Mouse (Mus musculus): ENCODE measurements around the gene Gstp1. TPM values are rescaled to one million over a fixed set of nuclear protein-coding genes. Genes with fewer than 3 reads are reported as not detected.

The Gstp1 gene
- polyA plus RNA-seq, 1 experiment: 119 TPM

GRCm38 (mm10) chr19:4058581-4058980 is 20.8 kb upstream of the Gstp1 start:
- Histone ChIP-seq H3K9ac (ENCODE audit: low read depth, poor library complexity, severe bottlenecking) (no peak overlapping the region), H3K9me3 (replicated peaks; ENCODE audit: control insufficient read depth, insufficient read depth, low read length, poor library complexity, severe bottlenecking) (peaks cover 7% of the 10 kb centered on the region), H3K36me3 (ENCODE audit: control insufficient read depth, insufficient read depth, low read length, poor library complexity, severe bottlenecking) (no peaks in the 10 kb centered on the region), H3K4me3 (ENCODE audit: low read depth, low read length) (no peak overlapping the region), H3K4me1 (ENCODE audit: control insufficient read depth, insufficient read depth, low read length) (peaks cover 17% of the 10 kb centered on the region), H3K27me3 (ENCODE audit: control insufficient read depth, insufficient read depth, low read length, poor library complexity, severe bottlenecking) (peaks cover 2% of the 10 kb centered on the region; the same call in 1 of the 2 replicates), H3K27ac (ENCODE audit: insufficient read depth, low read length) (peak overlapping the region; percentile 7; the same call in 1 of the 2 replicates)
- TF ChIP-seq POLR2A (IDR thresholded peaks at IDR 0.05; ENCODE audit: insufficient read depth, low read length) (no peak), EP300 (IDR thresholded peaks at IDR 0.05; ENCODE audit: insufficient read depth, low read depth, low read length) (no peak), CTCF (IDR thresholded peaks at IDR 0.05; ENCODE audit: low read depth, low read length) (no peak)

DNA sequence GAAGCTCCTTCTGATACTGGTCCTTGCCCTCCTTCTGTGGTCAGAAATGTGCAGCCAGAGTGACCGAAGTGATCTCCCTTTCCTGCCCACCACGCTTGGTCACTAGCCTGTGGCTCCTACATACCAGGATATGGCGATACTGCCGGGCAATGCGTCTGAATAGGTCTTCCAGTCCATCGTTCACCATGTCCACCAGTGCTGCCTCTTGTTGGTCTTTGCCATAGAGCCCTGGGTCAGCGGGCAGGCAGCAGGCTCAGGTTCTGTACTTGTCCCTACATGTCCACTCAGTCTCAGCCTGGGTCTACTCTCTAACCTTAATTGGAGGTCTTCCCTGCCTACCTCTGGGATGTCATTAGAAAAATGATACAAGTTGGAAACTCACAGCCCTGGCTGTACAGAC is 20.2 kb upstream of the Gstp1 start:
- Histone ChIP-seq H3K9me3 (replicated peaks; ENCODE audit: control insufficient read depth, insufficient read depth, low read length, poor library complexity, severe bottlenecking) (peaks cover 7% of the 10 kb centered on the region), H3K27me3 (ENCODE audit: control insufficient read depth, insufficient read depth, low read length, poor library complexity, severe bottlenecking) (peaks cover 2% of the 10 kb centered on the region; the same call in 1 of the 2 replicates), H3K4me3 (ENCODE audit: low read depth, low read length) (no peak overlapping the region), H3K4me1 (ENCODE audit: control insufficient read depth, insufficient read depth, low read length) (peaks cover 17% of the 10 kb centered on the region), H3K27ac (ENCODE audit: insufficient read depth, low read length) (no peak overlapping the region), H3K9ac (ENCODE audit: low read depth, poor library complexity, severe bottlenecking) (no peak overlapping the region), H3K36me3 (ENCODE audit: control insufficient read depth, insufficient read depth, low read length, poor library complexity, severe bottlenecking) (no peaks in the 10 kb centered on the region)
- TF ChIP-seq POLR2A (IDR thresholded peaks at IDR 0.05; ENCODE audit: insufficient read depth, low read length): no peak
- no peak for TF ChIP-seq CTCF (IDR thresholded peaks at IDR 0.05; ENCODE audit: low read depth, low read length)
- no peak for TF ChIP-seq EP300 (IDR thresholded peaks at IDR 0.05; ENCODE audit: insufficient read depth, low read depth, low read length)

DNA sequence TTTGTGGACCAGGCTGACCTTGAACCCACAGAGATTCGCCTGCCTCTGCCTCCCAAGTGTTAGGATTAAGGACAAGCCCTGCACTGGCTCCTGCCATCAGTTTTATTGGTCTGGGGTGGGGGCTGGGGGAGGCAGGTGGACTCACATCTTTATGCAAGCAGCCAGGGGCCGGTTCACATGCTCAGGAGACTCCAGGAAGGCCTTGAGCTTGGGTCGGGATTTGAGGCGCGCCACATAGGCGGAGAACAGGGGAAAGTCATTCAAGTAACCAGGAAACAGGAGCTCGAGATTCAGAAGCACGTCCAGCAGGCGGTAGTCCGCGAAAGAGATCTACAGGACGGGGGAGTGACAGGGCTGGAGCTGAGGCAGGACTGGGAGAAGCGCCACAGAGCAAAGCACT is 19.6 kb upstream of the Gstp1 start:
- no peak overlapping the region for H3K9ac ChIP-seq (ENCODE audit: low read depth, poor library complexity, severe bottlenecking)
- TF ChIP-seq EP300 (IDR thresholded peaks at IDR 0.05; ENCODE audit: insufficient read depth, low read depth, low read length) (no peak), CTCF (IDR thresholded peaks at IDR 0.05; ENCODE audit: low read depth, low read length) (no peak), POLR2A (IDR thresholded peaks at IDR 0.05; ENCODE audit: insufficient read depth, low read length) (no peak)
- no peak overlapping the region for H3K27ac ChIP-seq (ENCODE audit: insufficient read depth, low read length)
- peaks cover 2% of the 10 kb centered on the region; the same call in 1 of the 2 replicates for H3K27me3 ChIP-seq (ENCODE audit: control insufficient read depth, insufficient read depth, low read length, poor library complexity, severe bottlenecking)
- no peak overlapping the region for H3K4me3 ChIP-seq (ENCODE audit: low read depth, low read length)
- peaks cover 17% of the 10 kb centered on the region for H3K4me1 ChIP-seq (ENCODE audit: control insufficient read depth, insufficient read depth, low read length)
- peaks cover 7% of the 10 kb centered on the region for H3K9me3 ChIP-seq (replicated peaks; ENCODE audit: control insufficient read depth, insufficient read depth, low read length, poor library complexity, severe bottlenecking)
- H3K36me3 ChIP-seq (ENCODE audit: control insufficient read depth, insufficient read depth, low read length, poor library complexity, severe bottlenecking): no peaks in the 10 kb centered on the region

DNA sequence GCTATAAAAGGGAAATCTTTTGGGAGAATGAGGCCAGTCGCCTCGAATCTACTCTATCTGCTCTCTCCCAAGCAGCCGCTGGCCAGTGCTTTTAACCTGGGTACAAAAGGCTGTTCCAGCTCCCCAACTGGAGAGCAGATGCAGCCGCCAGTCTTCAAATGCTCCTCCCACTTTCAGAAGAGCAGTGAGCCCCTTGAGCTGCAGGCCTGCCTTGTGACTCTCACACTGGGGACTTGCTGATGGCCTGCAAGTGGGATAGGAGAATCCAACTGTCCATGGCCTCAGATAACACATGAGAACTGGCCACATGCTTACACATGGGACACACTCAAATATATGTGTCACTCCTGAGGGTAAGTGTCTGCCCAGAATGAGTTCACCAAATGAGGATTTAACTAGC is 18.9 kb upstream of the Gstp1 start:
- TF ChIP-seq POLR2A (IDR thresholded peaks at IDR 0.05; ENCODE audit: insufficient read depth, low read length): no peak
- TF ChIP-seq EP300 (IDR thresholded peaks at IDR 0.05; ENCODE audit: insufficient read depth, low read depth, low read length): no peak
- TF ChIP-seq CTCF (IDR thresholded peaks at IDR 0.05; ENCODE audit: low read depth, low read length): no peak
- Histone ChIP-seq H3K4me3 (ENCODE audit: low read depth, low read length) (no peak overlapping the region), H3K9ac (ENCODE audit: low read depth, poor library complexity, severe bottlenecking) (no peak overlapping the region), H3K36me3 (ENCODE audit: control insufficient read depth, insufficient read depth, low read length, poor library complexity, severe bottlenecking) (no peaks in the 10 kb centered on the region), H3K27ac (ENCODE audit: insufficient read depth, low read length) (no peak overlapping the region), H3K27me3 (ENCODE audit: control insufficient read depth, insufficient read depth, low read length, poor library complexity, severe bottlenecking) (peaks cover 2% of the 10 kb centered on the region; the same call in 1 of the 2 replicates), H3K9me3 (replicated peaks; ENCODE audit: control insufficient read depth, insufficient read depth, low read length, poor library complexity, severe bottlenecking) (peaks cover 7% of the 10 kb centered on the region), H3K4me1 (ENCODE audit: control insufficient read depth, insufficient read depth, low read length) (peaks cover 17% of the 10 kb centered on the region)

- H3K4me1 ChIP-seq (ENCODE audit: control insufficient read depth, insufficient read depth, low read length): peaks cover 17% of the 10 kb centered on the region
- peaks cover 7% of the 10 kb centered on the region for H3K9me3 ChIP-seq (replicated peaks; ENCODE audit: control insufficient read depth, insufficient read depth, low read length, poor library complexity, severe bottlenecking)
- H3K9ac ChIP-seq (ENCODE audit: low read depth, poor library complexity, severe bottlenecking): no peak overlapping the region
- H3K27me3 ChIP-seq (ENCODE audit: control insufficient read depth, insufficient read depth, low read length, poor library complexity, severe bottlenecking): peaks cover 2% of the 10 kb centered on the region; the same call in 1 of the 2 replicates
- no peak overlapping the region for H3K4me3 ChIP-seq (ENCODE audit: low read depth, low read length)
- TF ChIP-seq EP300 (IDR thresholded peaks at IDR 0.05; ENCODE audit: insufficient read depth, low read depth, low read length): 0 out of 2 replicates have a peak, but pooled peaks have one; percentile 23
- no peak for TF ChIP-seq POLR2A (IDR thresholded peaks at IDR 0.05; ENCODE audit: insufficient read depth, low read length)
- no peaks in the 10 kb centered on the region for H3K36me3 ChIP-seq (ENCODE audit: control insufficient read depth, insufficient read depth, low read length, poor library complexity, severe bottlenecking)
- no peak overlapping the region for H3K27ac ChIP-seq (ENCODE audit: insufficient read depth, low read length)
Measured at GRCm38 (mm10) chr19:4055947-4056693, 18.3 kb upstream of the Gstp1 start.

All from ES-Bruce4 (cell line).